Mouse (Mus musculus): ENCODE measurements around the gene Mink1.

- TF ChIP-seq CTCF (IDR thresholded peaks at IDR 0.05; ENCODE audit: low read depth): no peak
- TF ChIP-seq EP300 (IDR thresholded peaks at IDR 0.05; ENCODE audit: low read depth): no peak
These were observed 48.4 kb upstream of the Mink1 start, which contains the start of gene Vmo1 for GRCm38 (mm10) chr11:70514288-70514687.

Measured in heart, postnatal 0 days (tissue).